Mouse (Mus musculus) bone marrow macrophage, adult 2 months (primary cell): Measurements from ENCODE around the gene Rreb1. TPM values are rescaled to one million over a fixed set of nuclear protein-coding genes. Genes with fewer than 3 reads are reported as not detected.

ENCODE experiments used
- H3K27ac ChIP-seq: 2 replicates; pipeline ENCODE4 v1.5.1; 2012; ENCODE audit warnings: low read depth, low read length; ENCODE audit not compliant: insufficient read depth
- H3K4me1 ChIP-seq: 2 replicates; pipeline ENCODE4 v1.6.1; 2012; ENCODE audit warnings: low read length; ENCODE audit not compliant: control insufficient read depth, insufficient read depth
- H3K4me3 ChIP-seq: 2 replicates; pipeline ENCODE4 v1.5.1; 2012; ENCODE audit warnings: mild to moderate bottlenecking, low read length, moderate library complexity; ENCODE audit not compliant: insufficient read depth
- CTCF ChIP-seq: IDR thresholded peaks from 2 replicates; pipeline ENCODE4 v1.5.1; 2012; ENCODE audit warnings: low read depth, mild to moderate bottlenecking, low read length, moderate library complexity
- POLR2A ChIP-seq: IDR thresholded peaks from 2 replicates; pipeline ENCODE4 v1.6.1; 2012; ENCODE audit warnings: mild to moderate bottlenecking, low read depth, low read length, borderline replicate concordance
- polyA plus RNA-seq: library from polyadenylated mRNA; stranded (reverse); fragments of >200 nt; gene quantifications from 2 replicates; pipeline ENCODE4 v1.2.4, GENCODE M21; 2012; ENCODE audit not compliant: missing spikeins, insufficient read depth, insufficient read length

Gene Rreb1
- polyA plus RNA-seq, 1 experiment = 57.2 TPM

GRCm38 (mm10) chr13:37857284-37858065 lies 79.3 kb downstream of the Rreb1 start:
- H3K4me3 ChIP-seq = peak overlapping the region; percentile 73
- H3K4me1 ChIP-seq = peaks cover 55% of the 10 kb centered on the region
- H3K27ac ChIP-seq = peak overlapping the region; percentile 88
- no peak for TF ChIP-seq POLR2A
- TF ChIP-seq CTCF = no peak

GRCm38 (mm10) chr13:37858066-37858501 lies 79.9 kb downstream of the Rreb1 start:
- H3K27ac ChIP-seq = peak overlapping the region; percentile 88
- H3K4me1 ChIP-seq = peaks cover 54% of the 10 kb centered on the region
- no peak; the same call in 1 of the 2 replicates for TF ChIP-seq POLR2A
- TF ChIP-seq CTCF = no peak
- H3K4me3 ChIP-seq = peak overlapping the region; percentile 73

DNA sequence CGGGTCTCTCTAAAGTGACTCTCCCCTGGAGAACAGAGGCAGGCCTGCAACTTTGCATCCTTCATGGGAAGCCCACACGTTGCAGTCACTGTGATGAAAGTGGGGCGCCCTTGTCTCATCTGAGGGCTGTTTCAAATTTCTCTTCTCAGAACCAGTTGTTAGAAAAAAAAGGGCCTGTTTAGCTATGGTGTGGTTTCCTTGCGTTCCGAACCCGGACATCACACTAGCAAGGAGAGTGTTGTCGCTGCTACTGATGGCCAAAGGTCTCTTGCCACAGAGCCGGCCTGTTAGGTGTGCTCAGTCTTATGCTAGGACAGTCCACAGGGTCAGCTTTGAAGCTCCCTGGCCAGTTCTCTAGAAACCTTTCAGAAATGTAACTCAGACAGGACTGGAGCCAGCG lies 80.3 kb downstream of the Rreb1 start:
- Histone ChIP-seq H3K4me3 (peak overlapping the region; percentile 73), H3K27ac (peak overlapping the region; percentile 88), H3K4me1 (peaks cover 55% of the 10 kb centered on the region)
- TF ChIP-seq CTCF (no peak), POLR2A (no peak)

- no peak for TF ChIP-seq POLR2A
- no peak for TF ChIP-seq CTCF
- no peak overlapping the region for H3K4me3 ChIP-seq
- peaks cover 53% of the 10 kb centered on the region for H3K4me1 ChIP-seq
- no peak overlapping the region for H3K27ac ChIP-seq
Measured at GRCm38 (mm10) chr13:37859782-37860181, 81.6 kb downstream of the Rreb1 start.

GRCm38 (mm10) chr13:37860204-37860603 lies 82.0 kb downstream of the Rreb1 start:
- H3K4me3 ChIP-seq = no peak overlapping the region
- peaks cover 52% of the 10 kb centered on the region for H3K4me1 ChIP-seq
- no peak for TF ChIP-seq POLR2A
- no peak for TF ChIP-seq CTCF
- no peak overlapping the region for H3K27ac ChIP-seq

DNA sequence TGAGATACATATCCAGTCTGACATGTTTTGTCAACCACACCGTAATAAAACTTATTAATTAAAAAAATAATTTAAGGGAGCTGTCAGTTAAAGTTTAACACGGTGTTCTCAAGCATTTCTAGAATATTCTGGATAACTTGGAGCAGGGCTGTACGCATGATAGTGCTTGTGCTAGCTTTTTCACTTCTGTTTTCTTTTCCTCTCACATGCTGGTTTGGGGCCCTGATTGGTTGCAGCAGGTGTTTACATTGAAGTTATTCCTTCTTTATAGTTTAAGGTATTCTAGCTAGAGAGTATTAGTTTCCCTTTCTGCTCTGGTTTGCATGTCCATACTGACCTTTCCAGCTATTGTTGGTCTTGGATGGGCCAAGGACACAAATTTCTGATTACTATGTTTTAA lies 82.6 kb downstream of the Rreb1 start:
- Histone ChIP-seq H3K4me1 (peaks cover 50% of the 10 kb centered on the region), H3K4me3 (no peak overlapping the region), H3K27ac (peak overlapping the region; percentile 80)
- TF ChIP-seq CTCF (no peak), POLR2A (no peak)

GRCm38 (mm10) chr13:37862492-37862891 lies 84.3 kb downstream of the Rreb1 start:
- TF ChIP-seq POLR2A (no peak), CTCF (no peak)
- Histone ChIP-seq H3K4me1 (peaks cover 53% of the 10 kb centered on the region), H3K27ac (no peak overlapping the region), H3K4me3 (no peak overlapping the region)

- H3K4me1 ChIP-seq = peaks cover 53% of the 10 kb centered on the region
- TF ChIP-seq CTCF (no peak), POLR2A (no peak)
- H3K4me3 ChIP-seq = no peak overlapping the region
- H3K27ac ChIP-seq = no peak overlapping the region
Measured at GRCm38 (mm10) chr13:37863643-37864042, 85.4 kb downstream of the Rreb1 start.

DNA sequence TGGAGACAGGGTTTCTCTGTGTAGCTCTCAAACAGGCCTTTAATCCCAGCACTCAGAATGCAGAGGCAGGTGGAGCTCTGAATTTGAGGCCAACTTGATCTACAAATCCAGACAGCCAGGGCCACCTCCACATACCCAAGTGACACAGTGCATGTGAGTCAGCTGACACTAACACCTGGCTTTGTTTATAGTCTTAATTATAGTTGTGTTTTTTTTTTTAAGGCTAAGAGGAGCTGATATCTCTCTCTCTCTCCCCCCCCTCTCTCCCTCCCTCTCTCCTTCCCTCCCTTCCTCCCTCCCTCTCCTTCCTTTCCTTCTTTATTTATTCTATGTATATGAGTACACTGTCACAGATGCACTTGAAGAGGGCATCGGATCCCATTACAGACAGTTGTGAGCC lies 86.5 kb downstream of the Rreb1 start:
- H3K27ac ChIP-seq = no peak overlapping the region
- no peak overlapping the region for H3K4me3 ChIP-seq
- peaks cover 43% of the 10 kb centered on the region for H3K4me1 ChIP-seq
- TF ChIP-seq POLR2A = no peak
- no peak for TF ChIP-seq CTCF

DNA sequence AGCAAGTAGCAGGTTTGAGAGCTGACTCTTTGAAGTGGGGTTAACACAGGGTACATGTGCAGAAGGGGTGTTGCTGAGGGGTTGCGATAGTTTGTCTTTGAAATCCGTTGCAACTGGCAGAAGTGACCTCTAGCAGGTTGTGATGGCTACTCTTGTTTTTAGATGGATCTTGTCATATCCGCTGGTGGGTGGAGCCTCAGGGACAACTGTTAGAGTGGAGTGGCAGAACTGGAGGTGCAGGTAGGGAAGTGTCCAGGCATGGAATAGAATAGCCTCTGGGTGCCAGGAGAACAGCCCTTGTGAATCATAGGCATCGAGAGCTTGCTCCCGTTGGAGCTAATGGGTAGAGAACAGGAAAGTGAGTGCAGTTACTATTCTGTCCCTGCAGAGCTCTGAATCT lies 88.1 kb downstream of the Rreb1 start:
- no peak overlapping the region for H3K4me3 ChIP-seq
- H3K27ac ChIP-seq = no peak overlapping the region
- peaks cover 34% of the 10 kb centered on the region for H3K4me1 ChIP-seq
- TF ChIP-seq CTCF = no peak
- TF ChIP-seq POLR2A = no peak
